Mouse (Mus musculus) forebrain, embryonic 10.5 days (tissue): ENCODE measurements around the gene 1500009C09Rik. TPM values are rescaled to one million over a fixed set of nuclear protein-coding genes. Genes with fewer than 3 reads are reported as not detected.

Experiments used
- DNase-seq: peaks from one replicate; pipeline ENCODE4 v3.0.0-alpha.2; 2017; ENCODE audit warnings: low spot score; ENCODE audit errors: extremely low spot score
- H3K27ac ChIP-seq: fragments of 300-500 bp; sonication (generic); 2 replicates; pipeline ENCODE4 v1.5.1; 2016; ENCODE audit warnings: mild to moderate bottlenecking
- H3K27me3 ChIP-seq: fragments of 300-500 bp; sonication (generic); 2 replicates; pipeline ENCODE4 v1.6.1; 2016; ENCODE audit warnings: mild to moderate bottlenecking; ENCODE audit not compliant: poor library complexity, severe bottlenecking
- H3K36me3 ChIP-seq: fragments of 300-500 bp; sonication (generic); replicated peaks from 2 replicates; pipeline ENCODE4 v1.6.1; 2016; ENCODE audit warnings: mild to moderate bottlenecking, moderate library complexity
- H3K4me1 ChIP-seq: fragments of 300-500 bp; sonication (generic); 2 replicates; pipeline ENCODE4 v1.6.1; 2016
- H3K4me3 ChIP-seq: fragments of 300-500 bp; sonication (generic); 2 replicates; pipeline ENCODE4 v1.5.1; 2016; ENCODE audit warnings: mild to moderate bottlenecking, moderate library complexity
- H3K9me3 ChIP-seq: fragments of 300-500 bp; sonication (generic); 2 replicates; pipeline ENCODE4 v1.6.1; 2016; ENCODE audit warnings: mild to moderate bottlenecking, moderate library complexity
- WGBS: fragments of 180-500 bp; shearing (Covaris S2); methylation state at CpG from one replicate; pipeline ENCODE4 v1.1.7; 2016; 5-methylcytosine and 5-hydroxymethylcytosine counted together
- polyA plus RNA-seq: library from polyadenylated mRNA; unstranded; fragments of >200 nt; fragmentation: Nextera tagmentation; extraction: Ambion mirVana; gene quantifications from 2 replicates; pipeline ENCODE4 v1.2.1, GENCODE M21; 2016

1500009C09Rik gene
- polyA plus RNA-seq = 0.26 TPM in 1 of 2 replicates, not detected in the other

DNA sequence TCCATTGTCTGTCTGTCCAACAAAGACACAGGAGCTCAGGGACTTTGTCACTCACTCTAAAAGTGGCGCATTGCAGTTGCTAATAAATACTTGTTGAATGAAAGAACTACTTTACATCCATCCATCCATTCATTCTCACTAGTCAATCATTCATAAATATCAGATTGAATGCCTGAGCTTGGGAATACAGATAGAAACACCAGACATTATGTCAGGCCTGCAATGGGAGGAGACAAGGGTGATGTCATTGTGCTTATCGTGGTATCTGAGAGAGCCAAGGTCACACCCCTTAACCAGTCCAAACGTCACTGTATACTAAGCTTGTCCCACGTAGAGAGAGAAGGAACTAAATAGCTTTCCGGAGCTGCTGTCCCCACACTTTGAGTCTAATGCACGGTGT, at the start of gene 1500009C09Rik:
TSS of gene 1500009C09Rik (plus strand) at position 301 of the 400 bp plus-strand sequence.
- Histone ChIP-seq H3K27me3 (peaks cover 4% of the 10 kb centered on the region; the same call in 1 of the 2 replicates), H3K9me3 (no peaks in the 10 kb centered on the region), H3K27ac (no peak within 1 kb of the TSS), H3K4me1 (peaks cover 20% of the 10 kb centered on the region), H3K36me3 (no peaks in the 10 kb centered on the region), H3K4me3 (no peak within 1 kb of the TSS)
- DNase-seq = no peak
- WGBS = 90% methylated on average over 6 of the region's 6 CpGs

GRCm38 (mm10) chr15:82203090-82203489, 49.1 kb upstream of the 1500009C09Rik start:
- WGBS = 93% methylated on average over 10 of the region's 10 CpGs
- Histone ChIP-seq H3K4me3 (no peak overlapping the region), H3K9me3 (no peaks in the 10 kb centered on the region), H3K4me1 (peaks cover 42% of the 10 kb centered on the region), H3K27ac (no peak overlapping the region), H3K36me3 (peaks cover 91% of the 10 kb centered on the region), H3K27me3 (peaks cover 43% of the 10 kb centered on the region)
- DNase-seq = no peak

DNA sequence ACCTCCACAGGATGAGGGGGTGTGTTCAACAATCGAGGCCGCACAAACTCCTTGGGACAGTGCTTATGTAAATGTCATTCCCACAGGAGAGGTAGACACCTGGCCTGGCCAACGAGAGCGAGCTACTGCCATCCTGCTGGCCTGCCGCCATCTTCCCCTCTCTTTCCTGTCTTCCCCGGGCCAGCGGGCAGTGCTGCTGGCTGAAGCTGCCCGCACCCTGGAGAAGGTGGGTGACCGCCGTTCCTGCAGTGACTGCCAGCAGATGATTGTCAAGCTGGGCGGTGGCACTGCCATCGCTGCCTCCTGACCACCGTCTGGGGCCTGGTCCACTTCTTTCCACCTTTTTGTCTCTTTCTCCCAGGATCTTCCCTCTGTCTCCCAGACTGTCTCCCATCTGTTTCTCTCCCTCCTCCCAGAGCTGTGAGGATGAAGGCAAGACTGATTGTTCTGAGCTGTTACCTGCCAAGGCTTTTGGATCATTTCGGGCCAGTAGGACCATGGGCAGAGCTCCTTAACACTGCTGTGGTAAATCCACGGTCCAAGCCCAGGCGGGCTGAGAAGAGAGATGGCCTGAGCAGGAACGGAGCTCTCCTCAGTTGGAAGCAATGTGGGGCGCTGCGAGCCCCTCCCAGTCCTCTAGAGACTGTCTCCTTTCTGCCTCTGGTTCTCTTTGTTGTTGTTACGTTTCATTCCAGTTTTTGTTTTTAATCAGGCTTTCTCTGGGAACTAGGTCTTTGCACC, 48.4 kb upstream of the 1500009C09Rik start:
- DNase-seq = no peak
- Histone ChIP-seq H3K9me3 (no peaks in the 10 kb centered on the region), H3K27me3 (peaks cover 50% of the 10 kb centered on the region), H3K4me1 (peaks cover 42% of the 10 kb centered on the region), H3K4me3 (no peak overlapping the region), H3K36me3 (peaks cover 90% of the 10 kb centered on the region), H3K27ac (peak overlapping the region; percentile 67)
- 68% methylated on average over 20 of the region's 20 CpGs for WGBS

GRCm38 (mm10) chr15:82204680-82205371, 47.4 kb upstream of the 1500009C09Rik start:
- Histone ChIP-seq H3K4me1 (peaks cover 46% of the 10 kb centered on the region), H3K9me3 (no peaks in the 10 kb centered on the region), H3K27me3 (peaks cover 61% of the 10 kb centered on the region), H3K36me3 (peaks cover 79% of the 10 kb centered on the region), H3K4me3 (no peak overlapping the region), H3K27ac (peak overlapping the region; percentile 22; the same call in 1 of the 2 replicates)
- 61% methylated on average over 10 of the region's 10 CpGs for whole genome bisulfite sequencing
- DNase-seq = no peak

DNA sequence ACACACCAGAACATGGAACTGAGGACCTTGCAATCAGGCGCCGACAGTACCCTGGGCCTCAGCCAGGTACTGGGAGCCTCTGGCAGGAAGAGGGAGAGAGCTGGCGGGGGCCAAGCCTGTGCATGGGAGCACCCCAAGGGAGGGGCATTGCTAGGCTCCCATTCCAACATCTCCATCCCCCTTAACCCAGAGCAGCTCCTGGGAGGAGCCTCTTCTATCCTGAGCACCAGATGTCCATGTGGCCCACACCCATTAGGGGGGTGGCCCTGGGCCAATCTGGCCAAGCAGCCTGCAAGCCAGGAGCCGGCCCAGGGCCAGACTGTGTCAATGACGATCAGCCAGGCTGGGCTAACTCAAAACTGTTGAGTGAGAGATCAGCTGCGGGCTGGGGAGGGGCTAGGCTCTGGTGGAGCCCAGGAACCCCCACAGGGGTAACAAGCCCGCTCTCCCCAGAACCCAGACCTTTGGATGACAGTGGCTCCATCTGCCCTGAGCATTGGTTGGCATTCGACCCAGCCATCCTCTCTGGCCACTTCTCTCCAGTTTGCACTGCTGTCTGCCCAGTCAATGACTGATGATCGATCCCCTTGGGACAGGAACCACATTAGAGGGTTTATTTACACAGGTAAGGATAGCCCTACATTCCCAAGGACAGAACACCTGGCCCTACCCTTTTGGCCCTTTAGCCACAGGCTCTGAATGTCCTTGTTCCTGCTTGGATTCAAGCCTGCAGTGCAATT, 45.7 kb upstream of the 1500009C09Rik start:
- Histone ChIP-seq H3K4me3 (0 out of 2 replicates have a peak overlapping the region, but pooled peaks have one; percentile 30), H3K4me1 (peaks cover 62% of the 10 kb centered on the region)

GRCm38 (mm10) chr15:82207105-82207459, 45.1 kb upstream of the 1500009C09Rik start:
- H3K27me3 ChIP-seq = peaks cover 83% of the 10 kb centered on the region
- WGBS = 13% methylated on average over 34 of the region's 34 CpGs
- peaks cover 67% of the 10 kb centered on the region for H3K4me1 ChIP-seq
- peaks cover 57% of the 10 kb centered on the region for H3K36me3 ChIP-seq
- peak overlapping the region; percentile 30 for H3K4me3 ChIP-seq
- no peak for DNase-seq
- no peaks in the 10 kb centered on the region for H3K9me3 ChIP-seq
- 0 out of 2 replicates have a peak overlapping the region, but pooled peaks have one; percentile 30 for H3K27ac ChIP-seq

More for the DNA sequence above, 45.7 kb upstream of the 1500009C09Rik start:
- no peaks in the 10 kb centered on the region for H3K9me3 ChIP-seq
- 67% methylated on average over 9 of the region's 9 CpGs for WGBS
- peaks cover 78% of the 10 kb centered on the region for H3K27me3 ChIP-seq
- DNase-seq = no peak
- H3K27ac ChIP-seq = 0 out of 2 replicates have a peak overlapping the region, but pooled peaks have one; percentile 30
- H3K36me3 ChIP-seq = peaks cover 63% of the 10 kb centered on the region

DNA sequence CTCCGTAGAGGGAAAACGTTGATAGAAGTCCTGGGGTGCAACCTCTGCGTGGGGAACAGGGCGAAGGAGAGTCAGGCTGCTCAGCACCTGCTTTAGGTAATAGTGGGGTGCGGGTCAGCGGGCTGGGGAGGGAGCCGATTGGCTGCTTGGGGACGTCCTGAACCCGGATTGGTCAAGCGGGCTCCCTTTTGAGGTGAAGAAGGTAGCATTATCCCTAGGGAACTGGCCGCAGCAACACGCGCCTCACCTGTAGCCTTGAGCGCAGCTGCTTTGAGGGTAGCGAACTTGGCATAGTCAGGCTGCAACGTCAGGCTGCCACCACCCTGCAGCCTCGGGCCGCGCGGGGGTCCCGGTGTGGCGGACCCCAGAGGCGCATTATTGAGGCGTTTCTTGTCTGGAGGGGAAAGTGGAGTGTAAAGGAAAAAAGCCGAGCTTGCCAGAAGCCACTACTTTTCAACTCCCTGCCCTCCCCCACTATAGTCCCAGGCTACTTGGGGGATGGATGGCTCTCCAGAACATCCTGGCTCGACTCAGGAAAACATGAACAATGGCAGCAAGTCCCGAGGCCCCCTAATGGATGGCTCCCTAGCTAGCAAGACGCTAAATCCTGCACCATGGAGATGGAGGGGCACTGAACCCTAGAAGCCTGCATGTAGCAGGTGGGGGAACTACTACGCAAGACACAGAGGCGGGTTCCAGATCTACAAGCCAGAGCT, 44.5 kb upstream of the 1500009C09Rik start:
- H3K4me3 ChIP-seq = peak overlapping the region; percentile 30
- peaks cover 89% of the 10 kb centered on the region for H3K27me3 ChIP-seq
- no peak overlapping the region for H3K27ac ChIP-seq
- no peak for DNase-seq
- H3K9me3 ChIP-seq = no peaks in the 10 kb centered on the region
- WGBS = 9% methylated on average over 30 of the region's 30 CpGs
- peaks cover 52% of the 10 kb centered on the region for H3K36me3 ChIP-seq
- peaks cover 73% of the 10 kb centered on the region for H3K4me1 ChIP-seq

DNA sequence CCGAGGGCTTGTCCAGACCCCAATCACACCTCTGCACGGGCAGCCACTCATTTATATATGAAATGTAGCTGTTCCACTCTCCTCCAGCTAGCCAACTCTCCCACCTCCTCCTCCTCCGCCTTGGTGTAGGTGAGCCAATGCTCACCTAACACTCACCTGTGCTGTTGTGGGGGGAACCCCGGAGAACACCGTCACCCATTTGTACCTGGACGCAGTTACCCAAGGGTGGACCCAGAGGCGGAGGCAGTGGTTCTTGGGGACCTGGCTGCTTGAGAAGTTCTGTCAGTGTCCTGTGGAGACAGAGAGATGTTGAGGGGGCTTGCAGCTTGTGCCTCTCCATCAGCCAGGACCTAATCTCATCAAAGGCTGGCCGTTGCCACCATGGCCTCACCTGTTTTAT, 43.9 kb upstream of the 1500009C09Rik start:
- H3K36me3 ChIP-seq = peaks cover 45% of the 10 kb centered on the region
- WGBS = 82% methylated on average over 8 of the region's 8 CpGs
- H3K4me1 ChIP-seq = peaks cover 76% of the 10 kb centered on the region
- H3K27ac ChIP-seq = no peak overlapping the region
- DNase-seq = no peak
- H3K27me3 ChIP-seq = peaks cover 94% of the 10 kb centered on the region
- H3K9me3 ChIP-seq = no peaks in the 10 kb centered on the region
- no peak overlapping the region for H3K4me3 ChIP-seq

DNA sequence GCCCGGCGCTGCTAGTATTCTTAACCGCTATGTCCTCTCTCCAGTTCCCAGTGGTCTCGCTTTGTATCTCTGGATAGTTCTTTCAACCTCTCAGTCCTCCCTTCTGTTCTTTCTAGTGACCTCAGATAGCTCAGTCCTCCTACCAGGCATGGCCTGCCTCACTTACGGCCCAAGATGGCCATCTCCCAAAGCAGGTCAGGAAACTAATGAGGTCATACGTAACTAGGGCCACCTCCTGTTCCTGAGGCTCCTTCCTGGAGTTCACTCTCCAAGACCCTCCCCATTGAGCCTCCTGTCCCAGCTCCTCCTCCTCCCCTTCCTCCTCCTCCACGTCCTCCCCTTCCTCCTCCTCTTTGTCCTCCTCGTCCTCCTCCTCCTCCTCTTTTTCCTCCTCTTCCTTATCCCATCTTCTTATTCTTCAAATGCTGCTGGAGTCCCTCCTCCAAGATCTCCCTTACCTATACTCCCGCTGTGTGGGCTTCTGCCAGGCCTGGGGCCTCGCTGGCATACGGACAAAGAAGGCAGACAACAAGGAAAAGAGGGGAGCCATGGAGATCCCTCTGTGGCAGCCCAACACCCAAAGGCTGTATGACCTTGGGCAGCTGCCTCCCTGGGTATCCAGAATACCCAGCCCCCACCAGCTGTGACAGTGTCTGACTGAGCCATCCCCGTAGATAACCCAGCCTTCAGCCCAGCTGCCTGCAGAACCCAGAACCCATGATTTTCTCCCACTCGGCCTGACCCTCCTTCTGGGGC, 42.7 kb upstream of the 1500009C09Rik start:
- H3K27ac ChIP-seq = no peak overlapping the region
- no peak overlapping the region for H3K4me3 ChIP-seq
- 85% methylated on average over 13 of the region's 13 CpGs for WGBS
- H3K36me3 ChIP-seq = peaks cover 33% of the 10 kb centered on the region
- peaks cover 100% of the 10 kb centered on the region for H3K27me3 ChIP-seq
- no peak for DNase-seq
- no peaks in the 10 kb centered on the region for H3K9me3 ChIP-seq
- H3K4me1 ChIP-seq = peaks cover 66% of the 10 kb centered on the region

DNA sequence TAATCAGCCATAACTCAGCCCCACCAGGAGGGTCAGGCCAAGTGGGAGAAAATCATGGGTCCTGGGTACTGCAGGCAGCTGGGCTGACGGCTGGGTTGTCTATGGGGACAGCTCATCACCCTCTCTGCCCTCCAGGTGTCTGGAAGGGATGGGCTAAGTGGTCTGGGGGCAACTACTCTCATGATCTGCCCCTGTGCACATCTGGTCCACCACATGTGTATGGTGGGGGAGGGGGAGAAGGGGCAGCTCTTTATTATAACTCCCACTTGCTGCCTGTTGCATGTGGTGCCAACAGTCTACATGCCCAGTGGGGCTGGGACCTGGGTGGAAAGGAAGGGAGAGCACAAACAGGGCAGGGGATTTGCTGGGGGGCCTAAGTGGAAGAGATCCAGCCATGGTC, 41.4 kb upstream of the 1500009C09Rik start:
- no peaks in the 10 kb centered on the region for H3K9me3 ChIP-seq
- peak overlapping the region; percentile 54; the same call in 1 of the 2 replicates for H3K4me3 ChIP-seq
- peaks cover 100% of the 10 kb centered on the region for H3K27me3 ChIP-seq
- no peak overlapping the region for H3K27ac ChIP-seq
- peaks cover 66% of the 10 kb centered on the region for H3K4me1 ChIP-seq
- no peak for DNase-seq
- 40% methylated on average over 1 of the region's 1 CpGs for WGBS
- peaks cover 20% of the 10 kb centered on the region for H3K36me3 ChIP-seq

DNA sequence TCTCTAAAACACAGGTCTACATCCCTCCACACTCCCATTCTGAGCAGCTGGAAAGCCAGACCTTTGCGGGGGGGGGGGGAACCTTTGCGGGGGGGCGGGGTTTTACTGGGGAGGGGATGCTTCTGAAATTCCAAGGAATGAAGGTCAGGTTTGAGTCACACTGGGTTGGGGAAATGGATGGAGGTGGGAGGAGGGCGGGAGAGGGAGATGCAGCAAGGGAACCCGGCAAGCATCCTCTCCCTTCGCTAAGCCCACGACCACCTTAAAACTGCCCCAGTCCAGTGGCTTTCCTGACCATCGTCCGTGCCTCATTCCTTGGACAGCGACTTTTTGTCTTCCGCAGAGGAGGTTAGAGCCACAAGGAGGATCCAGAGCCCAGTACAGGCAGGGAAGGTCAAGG, 40.9 kb upstream of the 1500009C09Rik start:
- peaks cover 100% of the 10 kb centered on the region for H3K27me3 ChIP-seq
- peaks cover 66% of the 10 kb centered on the region for H3K4me1 ChIP-seq
- H3K4me3 ChIP-seq = peak overlapping the region; percentile 54
- H3K27ac ChIP-seq = no peak overlapping the region
- no peaks in the 10 kb centered on the region for H3K9me3 ChIP-seq
- peaks cover 15% of the 10 kb centered on the region for H3K36me3 ChIP-seq
- no peak for DNase-seq
- WGBS = 2% methylated on average over 11 of the region's 11 CpGs
